Mouse (Mus musculus) erythroblast, embryonic 14.5 days (primary cell): ENCODE data around the gene Tbc1d12.

Experiments
- GATA1 ChIP-seq: IDR thresholded peaks from 2 replicates; pipeline ENCODE4 v1.6.1; 2012; ENCODE audit warnings: low read length, inconsistent platforms, mixed read lengths
- TAL1 ChIP-seq: IDR thresholded peaks from 3 replicates; pipeline ENCODE4 v1.6.1; 2012; ENCODE audit warnings: low read length, inconsistent platforms, mixed read lengths

DNA sequence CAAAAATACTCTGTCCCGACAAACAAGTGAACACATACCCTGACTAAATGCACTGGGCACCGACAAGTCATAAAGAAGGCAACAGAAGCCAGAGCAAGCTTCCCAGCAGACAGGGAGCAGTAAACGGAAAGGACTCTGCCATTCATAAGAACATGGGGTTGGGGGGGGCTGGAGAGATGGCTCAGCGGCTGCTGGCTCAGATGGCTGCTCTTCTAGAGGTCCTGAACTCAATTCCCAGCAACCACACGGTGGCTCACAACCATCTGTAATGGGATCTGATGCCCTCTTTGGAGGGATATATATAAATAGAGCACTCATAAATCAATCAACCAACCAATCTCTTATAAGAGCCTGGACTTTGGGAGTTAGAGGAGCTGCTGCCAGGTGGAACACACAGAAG, 39.8 kb upstream of the Tbc1d12 start:
- TF ChIP-seq GATA1 (no peak), TAL1 (no peak)
